Mouse (Mus musculus) midbrain, embryonic 12.5 days (tissue): ENCODE data around the gene Sf3b2. TPM values are rescaled to one million over a fixed set of nuclear protein-coding genes. Genes with fewer than 3 reads are reported as not detected.
"Not testable (repeated sequence)": the region's sequence is repeated elsewhere in the genome, so short reads cannot be mapped to it uniquely, and the experiment has no call there.

Experiments
- ATAC-seq: fragments of 200-750 bp; cut with Nextera tagmentation; 2 replicates; pipeline ENCODE4 v1.8.0; 2017; ENCODE audit warnings: low read depth, moderate TSS enrichment, moderate library complexity; ENCODE audit not compliant: low FRiP score
- H3K27ac ChIP-seq: fragments of 300-500 bp; sonication (generic); replicated peaks from 2 replicates; pipeline ENCODE4 v1.5.1; 2016; ENCODE audit warnings: mild to moderate bottlenecking
- H3K27me3 ChIP-seq: fragments of 300-500 bp; sonication (generic); 2 replicates; pipeline ENCODE4 v1.6.1; 2016; ENCODE audit warnings: mild to moderate bottlenecking
- H3K36me3 ChIP-seq: fragments of 300-500 bp; sonication (generic); 2 replicates; pipeline ENCODE4 v1.6.1; 2016
- H3K4me1 ChIP-seq: fragments of 300-500 bp; sonication (generic); 2 replicates; pipeline ENCODE4 v1.6.1; 2016
- H3K4me2 ChIP-seq: fragments of 300-500 bp; sonication (generic); replicated peaks from 2 replicates; pipeline ENCODE4 v1.6.1; 2016; ENCODE audit warnings: mild to moderate bottlenecking, moderate library complexity
- H3K4me3 ChIP-seq: fragments of 300-500 bp; sonication (generic); 2 replicates; pipeline ENCODE4 v1.5.1; 2016; ENCODE audit warnings: mild to moderate bottlenecking
- H3K9ac ChIP-seq: fragments of 300-500 bp; sonication (generic); replicated peaks from 2 replicates; pipeline ENCODE4 v1.6.1; 2016; ENCODE audit warnings: mild to moderate bottlenecking, moderate library complexity
- H3K9me3 ChIP-seq: fragments of 300-500 bp; sonication (generic); 2 replicates; pipeline ENCODE4 v1.6.1; 2016; ENCODE audit warnings: mild to moderate bottlenecking
- WGBS: fragments of 180-500 bp; shearing (Covaris S2); methylation state at CpG from one replicate; pipeline ENCODE4 v1.1.7; 2016; 5-methylcytosine and 5-hydroxymethylcytosine counted together
- polyA plus RNA-seq: library from polyadenylated mRNA; unstranded; fragments of >200 nt; fragmentation: Nextera tagmentation; extraction: Ambion mirVana; gene quantifications from 2 replicates; pipeline ENCODE4 v1.2.1, GENCODE M21; 2016

Sf3b2 gene
- polyA plus RNA-seq, 1 experiment from 2014 or later, result 411 TPM

GRCm38 (mm10) chr19:5272326-5272795 is 22.9 kb downstream of the Sf3b2 start:
- Histone ChIP-seq H3K36me3 (peaks cover 35% of the 10 kb centered on the region), H3K27me3 (no peaks in the 10 kb centered on the region), H3K4me1 (peaks cover 33% of the 10 kb centered on the region), H3K27ac (peak overlapping the region; percentile 89), H3K9me3 (no peaks in the 10 kb centered on the region), H3K9ac (peak overlapping the region; percentile 94), H3K4me3 (peak overlapping the region; percentile 94), H3K4me2 (peak overlapping the region; percentile 89)
- 1% methylated on average over 27 of the region's 30 CpGs for WGBS
- peak; percentile 61 for ATAC-seq

DNA sequence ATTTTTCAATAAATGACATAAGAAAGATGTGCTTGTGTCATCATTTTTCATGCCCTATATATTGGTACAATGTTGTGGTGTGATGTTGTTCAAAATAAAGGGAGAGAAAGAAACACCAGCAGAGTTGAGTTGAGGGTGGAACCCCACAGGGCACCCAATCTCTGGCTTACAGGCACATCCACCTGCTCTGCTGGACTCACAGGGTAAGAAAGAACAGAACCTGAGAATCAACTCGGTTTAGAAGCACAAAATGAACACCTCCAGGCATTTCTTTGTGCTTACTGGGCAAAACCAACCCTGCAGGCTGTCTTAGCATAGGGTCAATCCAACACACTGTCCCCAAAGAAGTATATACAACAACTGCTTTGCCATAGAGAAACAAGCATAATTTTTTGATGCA is 23.8 kb downstream of the Sf3b2 start:
- no peak overlapping the region for H3K27ac ChIP-seq
- WGBS, result 39% methylated on average over 1 of the region's 1 CpGs
- peak overlapping the region; percentile 89 for H3K4me2 ChIP-seq
- no peak for ATAC-seq
- peaks cover 28% of the 10 kb centered on the region for H3K36me3 ChIP-seq
- no peaks in the 10 kb centered on the region for H3K27me3 ChIP-seq
- no peak overlapping the region for H3K9ac ChIP-seq
- no peaks in the 10 kb centered on the region for H3K9me3 ChIP-seq
- peak overlapping the region; percentile 94; the same call in 1 of the 2 replicates for H3K4me3 ChIP-seq
- H3K4me1 ChIP-seq, result peaks cover 33% of the 10 kb centered on the region

DNA sequence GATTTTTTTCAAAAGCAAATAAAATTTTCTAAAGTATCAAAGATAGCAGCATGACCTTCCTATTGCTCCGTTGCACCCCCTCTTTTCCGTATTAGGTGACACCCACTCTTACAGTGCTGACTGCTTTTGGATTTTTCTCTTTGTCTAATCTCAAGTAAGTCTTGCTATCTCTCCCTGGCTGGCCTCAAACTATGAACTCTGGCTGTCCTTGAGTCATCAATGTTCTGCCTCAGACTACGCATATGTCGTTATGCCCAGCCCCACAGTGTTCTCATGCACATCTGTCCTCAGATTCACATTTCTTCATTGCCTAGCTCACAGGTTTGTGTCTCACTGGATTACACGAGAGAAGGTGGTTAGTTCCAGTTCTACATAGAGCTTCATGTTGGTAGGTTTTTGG is 25.9 kb downstream of the Sf3b2 start:
- H3K27ac ChIP-seq, result no peak overlapping the region
- no peak for ATAC-seq
- H3K4me1 ChIP-seq, result peaks cover 33% of the 10 kb centered on the region
- no peak overlapping the region for H3K4me2 ChIP-seq
- peaks cover 8% of the 10 kb centered on the region for H3K36me3 ChIP-seq
- no peak overlapping the region for H3K4me3 ChIP-seq
- H3K27me3 ChIP-seq, result no peaks in the 10 kb centered on the region
- no peaks in the 10 kb centered on the region for H3K9me3 ChIP-seq
- H3K9ac ChIP-seq, result no peak overlapping the region
- 91% methylated on average over 5 of the region's 5 CpGs for WGBS

- Histone ChIP-seq H3K36me3 (peaks cover 3% of the 10 kb centered on the region), H3K27ac (no peak overlapping the region), H3K4me2 (no peak overlapping the region), H3K9ac (no peak overlapping the region), H3K9me3 (no peaks in the 10 kb centered on the region), H3K4me3 (no peak overlapping the region), H3K4me1 (peaks cover 32% of the 10 kb centered on the region), H3K27me3 (no peaks in the 10 kb centered on the region)
- 87% methylated on average over 3 of the region's 3 CpGs for WGBS
- ATAC-seq, result no peak
These were observed 26.4 kb downstream of the Sf3b2 start for GRCm38 (mm10) chr19:5268875-5269274.

- H3K27me3 ChIP-seq, result no peaks in the 10 kb centered on the region
- H3K9ac ChIP-seq, result no peak overlapping the region
- ATAC-seq, result no peak
- H3K27ac ChIP-seq, result no peak overlapping the region
- no peaks in the 10 kb centered on the region for H3K36me3 ChIP-seq
- no peak overlapping the region for H3K4me3 ChIP-seq
- H3K4me1 ChIP-seq, result peaks cover 25% of the 10 kb centered on the region
- no peak overlapping the region for H3K4me2 ChIP-seq
- no peaks in the 10 kb centered on the region for H3K9me3 ChIP-seq
These were observed 27.2 kb downstream of the Sf3b2 start for GRCm38 (mm10) chr19:5268017-5268416.

DNA sequence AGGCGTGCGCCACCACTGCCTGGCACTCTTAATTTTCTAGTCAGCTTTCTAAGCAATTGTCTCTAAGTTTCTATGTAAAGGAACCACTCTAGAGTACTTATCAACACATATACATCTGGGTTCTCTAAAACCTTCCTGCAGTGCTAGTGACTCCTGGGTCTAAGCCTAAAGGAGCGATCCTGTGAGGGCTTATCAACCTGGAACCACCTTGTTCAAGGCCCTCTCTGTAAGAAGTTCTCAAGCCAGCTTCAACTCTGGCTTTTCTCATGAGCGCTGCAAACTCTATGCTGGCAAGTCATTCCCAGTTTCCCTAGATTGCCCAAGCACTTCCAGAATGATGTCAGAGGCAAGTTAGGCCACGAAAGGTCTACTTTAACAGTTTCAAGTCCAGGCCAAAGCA is 28.2 kb downstream of the Sf3b2 start:
- H3K4me1 ChIP-seq, result peaks cover 20% of the 10 kb centered on the region
- no peak overlapping the region for H3K4me3 ChIP-seq
- no peaks in the 10 kb centered on the region for H3K9me3 ChIP-seq
- no peaks in the 10 kb centered on the region for H3K27me3 ChIP-seq
- H3K4me2 ChIP-seq, result no peak overlapping the region
- no peak overlapping the region for H3K9ac ChIP-seq
- H3K36me3 ChIP-seq, result no peaks in the 10 kb centered on the region
- H3K27ac ChIP-seq, result no peak overlapping the region
- WGBS, result 95% methylated on average over 5 of the region's 5 CpGs
- ATAC-seq, result no peak

DNA sequence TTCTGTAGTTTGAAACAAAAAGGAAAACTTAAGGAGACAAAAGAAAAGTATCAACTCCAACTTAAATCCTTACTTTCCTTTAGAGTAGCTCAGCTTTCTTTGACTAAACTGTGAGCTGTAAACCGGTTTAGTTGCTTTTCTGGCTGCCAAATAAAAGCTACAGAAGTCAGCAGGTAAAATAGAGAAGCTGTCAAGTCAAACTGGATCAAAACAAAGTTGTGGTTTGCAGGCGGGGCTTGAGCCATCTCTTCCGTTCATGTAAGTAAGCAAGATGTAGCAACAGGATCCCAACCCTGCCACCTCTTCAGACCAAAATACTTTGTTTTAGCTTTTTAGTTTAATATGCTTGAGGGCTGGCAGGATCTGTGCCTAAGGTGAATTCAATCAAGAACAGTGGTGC is 38.1 kb downstream of the Sf3b2 start:
- H3K4me1 ChIP-seq, result no peaks in the 10 kb centered on the region
- no peak for ATAC-seq
- H3K4me2 ChIP-seq, result no peak overlapping the region
- H3K9me3 ChIP-seq, result no peaks in the 10 kb centered on the region
- no peaks in the 10 kb centered on the region for H3K27me3 ChIP-seq
- H3K9ac ChIP-seq, result no peak overlapping the region
- H3K36me3 ChIP-seq, result no peaks in the 10 kb centered on the region
- WGBS, result 72% methylated on average over 3 of the region's 3 CpGs
- H3K4me3 ChIP-seq, result no peak overlapping the region
- no peak overlapping the region for H3K27ac ChIP-seq

DNA sequence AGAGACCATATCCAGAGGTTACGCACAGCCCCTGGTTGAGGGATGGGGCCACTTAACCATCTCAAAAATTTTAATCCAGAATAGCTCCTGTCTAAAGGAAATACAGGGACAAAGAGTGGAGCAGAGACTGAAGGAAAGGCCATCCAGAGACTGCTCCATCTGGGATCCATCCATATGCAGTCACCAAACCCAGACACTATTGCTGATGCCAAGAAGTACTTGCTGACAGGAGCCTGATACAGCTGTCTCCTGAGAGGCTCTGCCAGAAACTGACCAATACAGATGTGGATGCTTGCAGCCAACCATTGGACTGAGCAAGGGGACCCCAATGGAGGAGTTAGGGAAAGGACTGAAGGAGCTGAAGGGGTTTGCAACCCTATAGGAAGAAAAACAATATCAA is 58.3 kb downstream of the Sf3b2 start:
- not testable (repeated sequence) for H3K9me3 ChIP-seq, H3K4me3 ChIP-seq, H3K36me3 ChIP-seq, ATAC-seq, H3K4me2 ChIP-seq, H3K27me3 ChIP-seq, H3K9ac ChIP-seq, H3K27ac ChIP-seq, H3K4me1 ChIP-seq
- 100% methylated on average over 1 of the region's 1 CpGs for WGBS

- Histone ChIP-seq H3K9me3 (no peaks in the 10 kb centered on the region), H3K27ac (no peak overlapping the region), H3K4me1 (no peaks in the 10 kb centered on the region), H3K27me3 (no peaks in the 10 kb centered on the region), H3K4me3 (no peak overlapping the region), H3K36me3 (no peaks in the 10 kb centered on the region), H3K9ac (no peak overlapping the region), H3K4me2 (no peak overlapping the region)
- no peak for ATAC-seq
- WGBS, result 85% methylated on average over 4 of the region's 4 CpGs
These were observed 62.6 kb downstream of the Sf3b2 start for GRCm38 (mm10) chr19:5232696-5233095.

DNA sequence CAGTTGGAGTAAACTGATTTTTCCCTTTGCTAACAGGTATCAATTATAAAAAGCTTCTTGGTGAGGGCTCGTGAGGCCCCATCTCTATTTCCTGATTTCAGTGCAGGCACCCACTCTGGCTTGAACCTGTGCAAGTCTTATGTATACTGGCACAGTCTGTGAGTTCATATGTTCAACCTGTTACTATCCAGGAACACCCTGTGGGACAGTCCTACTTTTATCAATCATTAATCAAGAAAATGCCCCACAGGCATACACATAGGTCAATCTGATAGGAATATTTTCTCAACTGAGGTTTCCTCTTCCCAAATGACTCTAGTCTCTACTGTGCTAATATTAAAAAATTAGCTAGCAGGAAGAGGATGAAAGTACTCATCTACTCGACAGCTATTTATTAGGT is 65.1 kb downstream of the Sf3b2 start:
- 93% methylated on average over 2 of the region's 2 CpGs for WGBS
- no peaks in the 10 kb centered on the region for H3K9me3 ChIP-seq
- H3K4me2 ChIP-seq, result no peak overlapping the region
- no peak overlapping the region for H3K9ac ChIP-seq
- H3K36me3 ChIP-seq, result no peaks in the 10 kb centered on the region
- H3K4me3 ChIP-seq, result no peak overlapping the region
- no peaks in the 10 kb centered on the region for H3K4me1 ChIP-seq
- no peak overlapping the region for H3K27ac ChIP-seq
- no peak for ATAC-seq
- H3K27me3 ChIP-seq, result no peaks in the 10 kb centered on the region

- Histone ChIP-seq H3K4me2 (no peak overlapping the region), H3K4me3 (no peak overlapping the region), H3K27ac (no peak overlapping the region), H3K9ac (no peak overlapping the region), H3K36me3 (no peaks in the 10 kb centered on the region), H3K27me3 (no peaks in the 10 kb centered on the region), H3K4me1 (no peaks in the 10 kb centered on the region; the same call in 1 of the 2 replicates), H3K9me3 (no peaks in the 10 kb centered on the region)
- ATAC-seq, result no peak
- 51% methylated on average over 2 of the region's 2 CpGs for WGBS
These were observed 70.6 kb downstream of the Sf3b2 start for GRCm38 (mm10) chr19:5224624-5225023.

DNA sequence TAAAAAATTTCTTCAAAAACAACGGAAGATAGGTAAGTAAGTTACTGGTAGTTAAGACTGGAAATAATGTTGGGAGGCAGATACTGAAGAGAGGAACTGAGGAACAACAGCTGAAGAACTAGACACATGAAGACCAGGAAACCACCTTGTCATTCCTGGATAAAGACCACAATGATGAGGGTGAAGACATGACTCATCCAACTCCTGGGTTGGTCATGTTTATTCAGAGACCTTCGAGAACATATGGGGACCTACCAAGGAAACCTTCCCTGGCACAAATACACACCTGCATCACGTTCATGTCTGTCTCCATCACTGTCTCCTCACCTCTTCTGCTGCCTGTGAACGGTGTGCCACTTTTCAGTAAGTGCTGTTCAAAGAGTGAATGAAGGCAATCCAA is 71.2 kb downstream of the Sf3b2 start:
- Histone ChIP-seq H3K27me3 (no peaks in the 10 kb centered on the region), H3K4me3 (no peak overlapping the region), H3K9ac (no peak overlapping the region), H3K4me1 (no peaks in the 10 kb centered on the region; the same call in 1 of the 2 replicates), H3K27ac (no peak overlapping the region), H3K36me3 (no peaks in the 10 kb centered on the region), H3K9me3 (no peaks in the 10 kb centered on the region), H3K4me2 (no peak overlapping the region)
- no peak for ATAC-seq
- 90% methylated on average over 4 of the region's 4 CpGs for WGBS
